Mouse (Mus musculus) liver, embryonic 15.5 days (tissue): ENCODE results near the gene BC048679. TPM values are rescaled to one million over a fixed set of nuclear protein-coding genes. Genes with fewer than 3 reads are reported as not detected.
A peak's percentile ranks its signal among the peaks of the same experiment; 100 is the strongest.

Source experiments
- ATAC-seq: fragments of 200-750 bp; cut with Nextera tagmentation; 2 replicates; pipeline ENCODE4 v1.8.0; 2017; ENCODE audit warnings: moderate number of reproducible peaks, mild to moderate bottlenecking, moderate library complexity; ENCODE audit not compliant: insufficient read depth
- H3K27ac ChIP-seq: fragments of 300-500 bp; sonication (generic); replicated peaks from 2 replicates; pipeline ENCODE4 v1.5.1; 2015; ENCODE audit warnings: mild to moderate bottlenecking, inconsistent platforms
- H3K27me3 ChIP-seq: fragments of 300-500 bp; sonication (generic); 2 replicates; pipeline ENCODE4 v1.6.1; 2015; ENCODE audit warnings: mild to moderate bottlenecking, inconsistent platforms
- H3K36me3 ChIP-seq: fragments of 300-500 bp; sonication (generic); replicated peaks from 2 replicates; pipeline ENCODE4 v1.6.1; 2015; ENCODE audit warnings: moderate library complexity, mild to moderate bottlenecking, inconsistent platforms
- H3K4me1 ChIP-seq: fragments of 300-500 bp; sonication (generic); replicated peaks from 2 replicates; pipeline ENCODE4 v1.6.1; 2015; ENCODE audit warnings: inconsistent platforms
- H3K4me2 ChIP-seq: fragments of 300-500 bp; sonication (generic); 2 replicates; pipeline ENCODE4 v1.6.1; 2015; ENCODE audit warnings: moderate library complexity, mild to moderate bottlenecking, inconsistent platforms
- H3K4me3 ChIP-seq: fragments of 300-500 bp; sonication (generic); replicated peaks from 2 replicates; pipeline ENCODE4 v1.5.1; 2015; ENCODE audit warnings: mild to moderate bottlenecking, inconsistent platforms
- H3K9ac ChIP-seq: fragments of 300-500 bp; sonication (generic); 2 replicates; pipeline ENCODE4 v1.6.1; 2015; ENCODE audit warnings: moderate library complexity, mild to moderate bottlenecking, inconsistent platforms
- H3K9me3 ChIP-seq: fragments of 300-500 bp; sonication (generic); replicated peaks from 2 replicates; pipeline ENCODE4 v1.6.1; 2016; ENCODE audit warnings: inconsistent platforms
- WGBS: fragments of 180-500 bp; shearing (Covaris S2); methylation state at CpG from one replicate; pipeline ENCODE4 v1.1.7; 2015; ENCODE audit warnings: mixed read lengths; ENCODE audit not compliant: insufficient replicate concordance; 5-methylcytosine and 5-hydroxymethylcytosine counted together
- polyA plus RNA-seq: library from polyadenylated mRNA; unstranded; fragments of >200 nt; fragmentation: Nextera tagmentation; extraction: Ambion mirVana; gene quantifications from 2 replicates; pipeline ENCODE4 v1.2.1, GENCODE M21; 2015

BC048679 gene
- polyA plus RNA-seq, result not detected in 2 replicates

- no peak within 1 kb of the TSS for H3K27ac ChIP-seq
- no peak for ATAC-seq
- no peaks in the 10 kb centered on the region for H3K9me3 ChIP-seq
- 43% methylated on average over 7 of the region's 7 CpGs for WGBS
- H3K4me1 ChIP-seq, result no peaks in the 10 kb centered on the region
- no peak within 1 kb of the TSS for H3K9ac ChIP-seq
- no peaks in the 10 kb centered on the region for H3K36me3 ChIP-seq
- H3K4me3 ChIP-seq, result no peak within 1 kb of the TSS
- no peak within 1 kb of the TSS for H3K4me2 ChIP-seq
- peaks cover 32% of the 10 kb centered on the region for H3K27me3 ChIP-seq
Measured at GRCm38 (mm10) chr7:81498181-81498580, at the start of gene BC048679. BC048679 (minus strand) TSS chr7:81498281.

- H3K9ac ChIP-seq, result no peak overlapping the region
- H3K36me3 ChIP-seq, result no peaks in the 10 kb centered on the region
- no peak for ATAC-seq
- H3K4me3 ChIP-seq, result no peak overlapping the region
- H3K27ac ChIP-seq, result no peak overlapping the region
- no peaks in the 10 kb centered on the region for H3K4me1 ChIP-seq
- H3K27me3 ChIP-seq, result no peaks in the 10 kb centered on the region
- H3K4me2 ChIP-seq, result no peak overlapping the region
- H3K9me3 ChIP-seq, result no peaks in the 10 kb centered on the region
- 63% methylated on average over 8 of the region's 8 CpGs for WGBS
Measured at GRCm38 (mm10) chr7:81542934-81543333, 44.9 kb upstream of the BC048679 start.

GRCm38 (mm10) chr7:81541924-81542524, 43.9 kb upstream of the BC048679 start:
- WGBS, result 62% methylated on average over 7 of the region's 7 CpGs
- no peak overlapping the region for H3K4me2 ChIP-seq
- no peaks in the 10 kb centered on the region for H3K27me3 ChIP-seq
- H3K4me1 ChIP-seq, result peaks cover 4% of the 10 kb centered on the region; the same call in 1 of the 2 replicates
- H3K9ac ChIP-seq, result no peak overlapping the region
- no peak overlapping the region for H3K27ac ChIP-seq
- H3K9me3 ChIP-seq, result no peaks in the 10 kb centered on the region
- H3K4me3 ChIP-seq, result no peak overlapping the region
- H3K36me3 ChIP-seq, result no peaks in the 10 kb centered on the region
- no peak for ATAC-seq

GRCm38 (mm10) chr7:81540999-81541398, 42.9 kb upstream of the BC048679 start:
- Histone ChIP-seq H3K4me1 (peaks cover 6% of the 10 kb centered on the region; the same call in 1 of the 2 replicates), H3K9ac (no peak overlapping the region), H3K36me3 (no peaks in the 10 kb centered on the region), H3K4me2 (no peak overlapping the region), H3K27me3 (no peaks in the 10 kb centered on the region), H3K9me3 (no peaks in the 10 kb centered on the region), H3K4me3 (no peak overlapping the region), H3K27ac (no peak overlapping the region)
- WGBS, result 53% methylated on average over 1 of the region's 1 CpGs
- no peak for ATAC-seq

- ATAC-seq, result no peak
- H3K4me1 ChIP-seq, result peaks cover 6% of the 10 kb centered on the region; the same call in 1 of the 2 replicates
- no peak overlapping the region for H3K4me3 ChIP-seq
- WGBS, result 61% methylated on average over 2 of the region's 2 CpGs
- peaks cover 12% of the 10 kb centered on the region for H3K36me3 ChIP-seq
- H3K9ac ChIP-seq, result no peak overlapping the region
- no peak overlapping the region for H3K4me2 ChIP-seq
- no peaks in the 10 kb centered on the region for H3K27me3 ChIP-seq
- H3K9me3 ChIP-seq, result no peaks in the 10 kb centered on the region
- no peak overlapping the region for H3K27ac ChIP-seq
Measured at GRCm38 (mm10) chr7:81539565-81539964, 41.5 kb upstream of the BC048679 start.

- WGBS, result 51% methylated on average over 2 of the region's 2 CpGs
- no peaks in the 10 kb centered on the region for H3K9me3 ChIP-seq
- H3K36me3 ChIP-seq, result peaks cover 26% of the 10 kb centered on the region
- H3K4me2 ChIP-seq, result no peak overlapping the region
- no peak overlapping the region for H3K4me3 ChIP-seq
- H3K9ac ChIP-seq, result no peak overlapping the region
- H3K27ac ChIP-seq, result no peak overlapping the region
- no peak for ATAC-seq
- no peaks in the 10 kb centered on the region for H3K27me3 ChIP-seq
- peaks cover 6% of the 10 kb centered on the region; the same call in 1 of the 2 replicates for H3K4me1 ChIP-seq
Measured at GRCm38 (mm10) chr7:81538070-81538675, 40.1 kb upstream of the BC048679 start.

GRCm38 (mm10) chr7:81536478-81536877, 38.4 kb upstream of the BC048679 start:
- peaks cover 42% of the 10 kb centered on the region for H3K36me3 ChIP-seq
- no peaks in the 10 kb centered on the region for H3K9me3 ChIP-seq
- no peak overlapping the region for H3K9ac ChIP-seq
- ATAC-seq, result no peak
- 85% methylated on average over 4 of the region's 4 CpGs for WGBS
- H3K27me3 ChIP-seq, result no peaks in the 10 kb centered on the region
- no peak overlapping the region for H3K4me2 ChIP-seq
- H3K4me1 ChIP-seq, result peaks cover 6% of the 10 kb centered on the region; the same call in 1 of the 2 replicates
- no peak overlapping the region for H3K27ac ChIP-seq
- H3K4me3 ChIP-seq, result no peak overlapping the region

GRCm38 (mm10) chr7:81531462-81531861, 33.4 kb upstream of the BC048679 start:
- H3K36me3 ChIP-seq, result peaks cover 86% of the 10 kb centered on the region
- H3K9ac ChIP-seq, result no peak overlapping the region
- no peak overlapping the region for H3K4me2 ChIP-seq
- ATAC-seq, result no peak
- no peaks in the 10 kb centered on the region for H3K4me1 ChIP-seq
- H3K4me3 ChIP-seq, result no peak overlapping the region
- H3K9me3 ChIP-seq, result no peaks in the 10 kb centered on the region
- H3K27ac ChIP-seq, result no peak overlapping the region
- 75% methylated on average over 1 of the region's 1 CpGs for WGBS
- no peaks in the 10 kb centered on the region for H3K27me3 ChIP-seq

- Histone ChIP-seq H3K4me3 (no peak overlapping the region), H3K4me2 (no peak overlapping the region), H3K27ac (no peak overlapping the region), H3K4me1 (peaks cover 12% of the 10 kb centered on the region), H3K9me3 (no peaks in the 10 kb centered on the region), H3K9ac (no peak overlapping the region), H3K36me3 (peaks cover 77% of the 10 kb centered on the region), H3K27me3 (no peaks in the 10 kb centered on the region)
- WGBS, result 81% methylated on average over 8 of the region's 8 CpGs
- ATAC-seq, result no peak
Measured at GRCm38 (mm10) chr7:81528918-81529317, 30.8 kb upstream of the BC048679 start.

GRCm38 (mm10) chr7:81523663-81524017, 25.6 kb upstream of the BC048679 start:
- H3K27me3 ChIP-seq, result peaks cover 5% of the 10 kb centered on the region; the same call in 1 of the 2 replicates
- ATAC-seq, result peak; percentile 28; the same call in 1 of the 2 replicates
- WGBS, result 5% methylated on average over 13 of the region's 13 CpGs

GRCm38 (mm10) chr7:81523008-81523662, 25.1 kb upstream of the BC048679 start:
- H3K27me3 ChIP-seq, result peaks cover 5% of the 10 kb centered on the region; the same call in 1 of the 2 replicates
- H3K4me3 ChIP-seq, result peak overlapping the region; percentile 72
- ATAC-seq, result peak; percentile 93
- peak overlapping the region; percentile 87 for H3K4me2 ChIP-seq
- under 1% methylated on average over 31 of the region's 31 CpGs for WGBS
- H3K36me3 ChIP-seq, result peaks cover 22% of the 10 kb centered on the region
- H3K9me3 ChIP-seq, result no peaks in the 10 kb centered on the region
- H3K4me1 ChIP-seq, result peaks cover 25% of the 10 kb centered on the region
- peak overlapping the region; percentile 84 for H3K27ac ChIP-seq
- H3K9ac ChIP-seq, result peak overlapping the region; percentile 74

More at GRCm38 (mm10) chr7:81523663-81524017, 25.6 kb upstream of the BC048679 start:
- H3K4me1 ChIP-seq, result peaks cover 25% of the 10 kb centered on the region
- H3K36me3 ChIP-seq, result peaks cover 26% of the 10 kb centered on the region
- H3K27ac ChIP-seq, result peak overlapping the region; percentile 74
- H3K4me3 ChIP-seq, result peak overlapping the region; percentile 72
- peak overlapping the region; percentile 87 for H3K4me2 ChIP-seq
- no peaks in the 10 kb centered on the region for H3K9me3 ChIP-seq
- H3K9ac ChIP-seq, result peak overlapping the region; percentile 74
